Comparison of ENCODE assay signal across 14 mouse cellular contexts in the genomic region with DNA sequence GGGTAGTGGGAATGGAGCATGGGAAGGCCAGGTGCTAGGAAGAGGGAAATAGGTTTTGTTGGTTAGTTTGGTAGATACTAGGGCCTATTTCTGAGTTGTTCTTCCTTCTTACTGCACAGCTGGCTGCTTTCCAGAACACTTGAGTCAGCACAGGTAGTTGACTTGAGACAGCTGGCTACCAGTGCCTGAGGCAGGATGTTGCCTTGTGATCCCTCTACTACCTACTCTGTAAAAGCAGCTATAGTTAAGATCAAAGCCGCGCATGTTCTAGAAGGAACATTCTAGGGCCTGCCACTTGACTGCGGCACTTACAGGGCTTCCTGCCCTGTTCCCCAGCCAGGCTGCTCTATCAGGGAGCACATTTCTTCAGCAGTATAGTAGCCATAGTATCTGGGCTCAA. TPM values are rescaled to one million over a fixed set of nuclear protein-coding genes. Genes with fewer than 3 reads are reported as not detected.
DNase-seq lines count a peak whose midpoint lies in the region; ATAC-seq and TF ChIP-seq lines count a peak whose summit lies in the region.
"Had no signal": no experiment of that assay in that cellular context is flagged by ENCODE, and none has a peak within 500 bp of the region (broad histone marks: within the 10 kb centered on the region; RNA-seq: fewer than 3 reads in every experiment).

No protein-coding gene starts in this region.

- no peak for TF ChIP-seq POLR2A in limb, embryonic 14.5 days (IDR thresholded peaks at IDR 0.05; ENCODE audit: borderline replicate concordance, extremely low read depth, insufficient read depth, insufficient read length)

- 62% methylated on average over 3 of the region's 3 CpGs for WGBS in limb, embryonic 14.5 days
- 99% methylated on average over 3 of the region's 3 CpGs for WGBS in limb, embryonic 10.5 days

- H3K9ac ChIP-seq in limb, embryonic 14.5 days (ENCODE audit: low read depth, low read length, severe bottlenecking) = no peak overlapping the region
- H3K9ac ChIP-seq: forebrain, embryonic 12.5 days; lung, embryonic 15.5 days; midbrain, embryonic 15.5 days had no signal

- H3K4me1 ChIP-seq in limb, embryonic 14.5 days (ENCODE audit: control insufficient read depth, insufficient read depth, low read length) = no peaks in the 10 kb centered on the region
- H3K4me1 ChIP-seq in limb, embryonic 10.5 days = 0 out of 2 replicates have a peak, but pooled peaks cover 4% of the 10 kb centered on the region
- H3K4me1 ChIP-seq: forebrain, embryonic 12.5 days; lung, embryonic 15.5 days; midbrain, embryonic 15.5 days had no signal

- no peaks in the 10 kb centered on the region for H3K36me3 ChIP-seq in limb, embryonic 14.5 days (ENCODE audit: control insufficient read depth, insufficient read depth, low read length)
- no peaks in the 10 kb centered on the region for H3K36me3 ChIP-seq in limb, embryonic 10.5 days
- H3K36me3 ChIP-seq: forebrain, embryonic 12.5 days; lung, embryonic 15.5 days; midbrain, embryonic 15.5 days had no signal

- no peak overlapping the region for H3K4me3 ChIP-seq in limb, embryonic 14.5 days (replicated peaks; ENCODE audit: low read length)
- no peak overlapping the region for H3K4me3 ChIP-seq in limb, embryonic 10.5 days
- H3K4me3 ChIP-seq: forebrain, embryonic 12.5 days; lung, embryonic 15.5 days; midbrain, embryonic 15.5 days had no signal

- DNase-seq in limb, embryonic 14.5 days (ENCODE audit: low spot score) = peak; percentile 28
- DNase-seq in limb, embryonic 10.5 days (ENCODE audit: low spot score) = no peak
- peak; percentile 35 for DNase-seq in NIH3T3 (ENCODE audit: low read depth)
- peak; percentile 13 for DNase-seq in lung, postnatal 10 days
- DNase-seq in thymus, postnatal 25 days = peak; percentile 30
- no peak for DNase-seq in yolk sac, embryonic 10.5 days (ENCODE audit: low spot score)
- DNase-seq: adrenal gland, postnatal 36 days; cerebellum, adult 11 months; gastrocnemius, postnatal 10 days had no signal

- no peak overlapping the region for H3K27ac ChIP-seq in limb, embryonic 14.5 days (replicated peaks; ENCODE audit: low read depth, low read length)
- no peak overlapping the region for H3K27ac ChIP-seq in limb, embryonic 10.5 days
- H3K27ac ChIP-seq: forebrain, embryonic 12.5 days; hindbrain, postnatal 0 days; lung, embryonic 15.5 days; midbrain, embryonic 15.5 days had no signal

- H3K9me3 ChIP-seq in limb, embryonic 14.5 days (ENCODE audit: control insufficient read depth, low read length) = no peaks in the 10 kb centered on the region
- no peaks in the 10 kb centered on the region for H3K9me3 ChIP-seq in limb, embryonic 10.5 days (replicated peaks)
- H3K9me3 ChIP-seq: forebrain, embryonic 12.5 days; lung, embryonic 15.5 days; midbrain, embryonic 15.5 days had no signal

- no peak for ATAC-seq in limb, embryonic 14.5 days (ENCODE audit: low FRiP score, low read depth)
- no peak for ATAC-seq in monocyte, adult 5-6 weeks (replicated peaks; ENCODE audit: insufficient number of reproducible peaks, low FRiP score, low TSS enrichment, poor library complexity, severe bottlenecking)
- ATAC-seq: hindbrain, postnatal 0 days; midbrain, embryonic 15.5 days had no signal

- no peaks in the 10 kb centered on the region for H3K27me3 ChIP-seq in limb, embryonic 14.5 days (ENCODE audit: control insufficient read depth, insufficient read depth, low read length)
- H3K27me3 ChIP-seq in limb, embryonic 10.5 days (ENCODE audit: low read depth, poor library complexity, severe bottlenecking) = no peaks in the 10 kb centered on the region
- H3K27me3 ChIP-seq: forebrain, embryonic 12.5 days; lung, embryonic 15.5 days; midbrain, embryonic 15.5 days had no signal

- H3K4me2 ChIP-seq in limb, embryonic 14.5 days (replicated peaks; ENCODE audit: low read depth, low read length, severe bottlenecking) = no peak overlapping the region
- H3K4me2 ChIP-seq: forebrain, embryonic 12.5 days; lung, embryonic 15.5 days; midbrain, embryonic 15.5 days had no signal

RNA-seq across cellular contexts. Expression of gene Lrfn4, which starts 25.4 kb away (rescaled TPM):
- 49.0 and 75.9 TPM in 2 replicates for polyA plus RNA-seq in limb, embryonic 14.5 days (2012; rRNA removed)
- polyA plus RNA-seq in limb, embryonic 14.5 days (2014; fragmentation: Nextera tagmentation; extraction: Ambion mirVana) = 9.5 and 12.8 TPM in 2 replicates
- polyA plus RNA-seq in limb, embryonic 10.5 days (2016; fragmentation: Nextera tagmentation; extraction: Ambion mirVana) = 7.8 and 8.0 TPM in 2 replicates
- total RNA-seq in monocyte, adult 5-6 weeks (2017) = not detected in 3 replicates

RNA-seq across cellular contexts. Expression of gene Rce1, which starts 35.4 kb away (rescaled TPM):
- 90.2 and 145 TPM in 2 replicates for polyA plus RNA-seq in limb, embryonic 14.5 days (2012; rRNA removed)
- 61.5 and 66.1 TPM in 2 replicates for polyA plus RNA-seq in limb, embryonic 14.5 days (2014; fragmentation: Nextera tagmentation; extraction: Ambion mirVana)
- polyA plus RNA-seq in limb, embryonic 10.5 days (2016; fragmentation: Nextera tagmentation; extraction: Ambion mirVana) = 85.7 and 90.4 TPM in 2 replicates
- total RNA-seq in monocyte, adult 5-6 weeks (2017) = 16.7 to 27.3 TPM (median 27.2 TPM) in 3 replicates

Comparison
In these comparisons a context has a peak if more than half of its experiments do, and no peak if none do; other contexts are left out.
1. DNase-seq: peak in limb, embryonic 14.5 days (single experiment), NIH3T3 (single experiment), lung, postnatal 10 days (single experiment) and thymus, postnatal 25 days (single experiment); none in limb, embryonic 10.5 days (single experiment) and yolk sac, embryonic 10.5 days (single experiment).